27 mouse cellular contexts compared by ENCODE assay signal in the genomic region with DNA sequence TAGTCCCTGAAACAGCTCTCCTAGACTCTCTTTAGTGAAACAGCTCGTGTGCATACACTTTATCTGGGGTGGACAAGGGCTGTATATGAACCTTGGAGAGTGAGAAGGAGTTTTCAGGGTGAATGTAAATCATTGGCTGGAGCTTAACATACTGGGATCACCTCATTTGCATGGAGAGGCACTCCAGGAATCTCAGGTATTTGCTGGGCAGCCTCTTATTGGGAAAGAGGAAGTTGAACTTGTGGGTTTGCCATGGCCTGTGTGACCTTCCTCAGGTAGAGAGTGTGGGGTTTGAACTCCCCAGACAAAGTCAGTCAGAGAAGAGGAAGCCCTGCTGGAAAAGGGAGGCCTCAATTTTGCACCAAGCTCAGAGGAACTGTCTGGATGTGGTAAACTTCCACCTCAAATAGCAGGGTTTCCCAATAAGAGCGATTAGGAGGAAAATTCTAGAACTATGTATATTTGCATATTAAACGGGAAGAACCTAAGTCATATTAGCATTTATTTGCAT.
DNase-seq lines count a peak whose midpoint lies in the region; ATAC-seq and TF ChIP-seq lines count a peak whose summit lies in the region.
"Had no signal": no experiment of that assay in that cellular context is flagged by ENCODE, and none has a peak within 500 bp of the region (broad histone marks: within the 10 kb centered on the region; RNA-seq: fewer than 3 reads in every experiment).

No protein-coding gene starts in this region.

- H3K36me3 ChIP-seq in kidney, adult 2 months (ENCODE audit: control insufficient read depth, insufficient read depth, low read length) = no peaks in the 10 kb centered on the region
- H3K36me3 ChIP-seq: embryonic facial prominence, embryonic 13.5 days; forebrain, embryonic 10.5 days; forebrain, embryonic 15.5 days; kidney, embryonic 15.5 days; limb, embryonic 10.5 days; limb, embryonic 15.5 days; liver, embryonic 13.5 days; neural tube, embryonic 13.5 days had no signal

- DNase-seq in kidney, adult 2 months = peak; percentile 43
- no peak for DNase-seq in kidney, postnatal 4 days
- DNase-seq in 416B (ENCODE audit: low read depth) = peak; percentile 3
- peak; percentile 79 for DNase-seq in R1 (ENCODE audit: low read depth, low spot score)
- no peak for DNase-seq in cerebellum, adult 9-11 months
- DNase-seq in left cerebral cortex, postnatal 25 days (ENCODE audit: low spot score in 2 of 2) = no peak
- DNase-seq: adrenal gland, postnatal 10 days; cerebellum, adult 11 months; cerebellum, adult 9-10 months; gastrocnemius, postnatal 25 days; heart, adult 18-20 months; heart, postnatal 14 days; layer of hippocampus, postnatal 36 days; liver, embryonic 13.5 days; lung, adult 2 months had no signal

- no peak for TF ChIP-seq CTCF in kidney, adult 2 months (conservative IDR thresholded peaks at IDR 0.05; ENCODE audit: insufficient read depth, insufficient read length, low read depth, low read length)

- no peaks in the 10 kb centered on the region for H3K27me3 ChIP-seq in kidney, adult 2 months (replicated peaks; ENCODE audit: control insufficient read depth, insufficient read depth, low read length)
- H3K27me3 ChIP-seq: embryonic facial prominence, embryonic 13.5 days; forebrain, embryonic 15.5 days; kidney, embryonic 15.5 days; limb, embryonic 15.5 days; liver, embryonic 13.5 days; neural tube, embryonic 13.5 days had no signal

- 69% methylated on average over 3 of the region's 3 CpGs for WGBS in kidney, adult 2 months

- intact Hi-C loops in left cerebral cortex, postnatal 25 days (cut with DNase I) = no loop called here

- no peak overlapping the region for H3K27ac ChIP-seq in kidney, adult 2 months (ENCODE audit: insufficient read depth, low read depth, low read length)
- H3K27ac ChIP-seq: embryonic facial prominence, embryonic 13.5 days; forebrain, embryonic 10.5 days; forebrain, embryonic 15.5 days; kidney, embryonic 15.5 days; limb, embryonic 10.5 days; limb, embryonic 15.5 days; liver, embryonic 13.5 days; neural tube, embryonic 13.5 days had no signal

- no peak for TF ChIP-seq POLR2A in kidney, adult 2 months (IDR thresholded peaks at IDR 0.05; ENCODE audit: low read depth, low read length)

- H3K4me3 ChIP-seq in kidney, adult 2 months (ENCODE audit: insufficient read depth, low read depth, low read length) = no peak overlapping the region
- H3K4me3 ChIP-seq: embryonic facial prominence, embryonic 13.5 days; forebrain, embryonic 10.5 days; forebrain, embryonic 15.5 days; kidney, embryonic 15.5 days; limb, embryonic 10.5 days; limb, embryonic 15.5 days; liver, embryonic 13.5 days; myocyte; neural tube, embryonic 13.5 days had no signal

- ATAC-seq in megakaryocyte, adult 5-6 weeks (ENCODE audit: poor library complexity, severe bottlenecking) = peak; percentile 70; the same call in 1 of the 2 replicates
- ATAC-seq: CD4-positive, CD25-positive, alpha-beta regulatory T cell, adult 4 months; forebrain, embryonic 15.5 days; hindbrain, embryonic 16.5 days; midbrain, embryonic 16.5 days had no signal

- no peaks in the 10 kb centered on the region for H3K4me1 ChIP-seq in kidney, adult 2 months (ENCODE audit: control insufficient read depth, insufficient read depth, low read length)
- H3K4me1 ChIP-seq: embryonic facial prominence, embryonic 13.5 days; forebrain, embryonic 10.5 days had no signal

Comparison
In these comparisons a context has a peak if more than half of its experiments do, and no peak if none do; other contexts are left out.
1. DNase-seq: peak in kidney, adult 2 months (single experiment), 416B (single experiment) and R1 (single experiment); none in kidney, postnatal 4 days (0 of 2), cerebellum, adult 9-11 months (single experiment) and left cerebral cortex, postnatal 25 days (0 of 2).